In the genomic region with DNA sequence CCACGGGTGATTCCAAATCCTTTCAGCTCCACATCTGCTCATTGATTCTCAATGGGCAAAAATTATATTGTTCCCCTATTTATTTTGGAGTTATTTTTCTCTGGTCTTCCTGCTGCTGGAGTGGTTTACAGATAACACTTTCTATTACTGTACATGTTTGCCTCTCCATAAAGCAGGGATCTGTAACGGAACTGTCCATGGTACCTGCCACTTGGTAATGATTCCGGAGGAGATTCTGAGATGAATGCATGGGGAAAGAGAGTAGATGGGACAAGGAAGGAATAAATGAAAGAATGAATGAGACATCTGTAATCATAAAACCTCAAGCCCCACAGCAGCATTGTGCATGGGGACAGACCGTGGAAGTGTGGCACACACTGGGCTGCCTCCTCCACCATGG, we compare ENCODE assay signal across 14 mouse cellular contexts.
DNase-seq lines count a peak whose midpoint lies in the region; ATAC-seq and TF ChIP-seq lines count a peak whose summit lies in the region.
"Had no signal": no experiment of that assay in that cellular context is flagged by ENCODE, and none has a peak within 500 bp of the region (broad histone marks: within the 10 kb centered on the region; RNA-seq: fewer than 3 reads in every experiment).

No protein-coding gene starts in this region.

- ATAC-seq in hindbrain, embryonic 12.5 days (ENCODE audit: low FRiP score) = no peak
- ATAC-seq: forebrain, postnatal 0 days; hindbrain, embryonic 16.5 days had no signal

- H3K4me3 ChIP-seq in ES-E14 (ENCODE audit: insufficient read depth in 1 of 2, low read depth in 1 of 2, low read length in 2 of 2, poor library complexity in 1 of 2, severe bottlenecking in 1 of 2) = no peak overlapping the region
- H3K4me3 ChIP-seq in hindbrain, embryonic 12.5 days = no peak overlapping the region
- H3K4me3 ChIP-seq: megakaryocyte, embryonic 14.5 days had no signal

- no peak overlapping the region for H3K4me2 ChIP-seq in hindbrain, embryonic 12.5 days (replicated peaks)

- H3K9me3 ChIP-seq in ES-E14 (ENCODE audit: control insufficient read depth, insufficient read depth, low read depth, low read length) = no peaks in the 10 kb centered on the region
- no peaks in the 10 kb centered on the region for H3K9me3 ChIP-seq in hindbrain, embryonic 12.5 days (replicated peaks)
- H3K9me3 ChIP-seq: megakaryocyte, embryonic 14.5 days had no signal

- H3K36me3 ChIP-seq in ES-E14 (ENCODE audit: control insufficient read depth, insufficient read depth, low read length, poor library complexity, severe bottlenecking) = no peaks in the 10 kb centered on the region
- no peaks in the 10 kb centered on the region for H3K36me3 ChIP-seq in hindbrain, embryonic 12.5 days

- in situ Hi-C loops in ES-E14 (cut with MboI; ENCODE audit: low sequenced_read_pairs in 2 of 2, unreplicated experiment in 2 of 2) = no loop called here

- no peak overlapping the region for H3K27ac ChIP-seq in ES-E14 (ENCODE audit: insufficient read depth, low read depth, low read length, poor library complexity, severe bottlenecking)
- no peak overlapping the region for H3K27ac ChIP-seq in hindbrain, embryonic 12.5 days

- no peaks in the 10 kb centered on the region; the same call in 1 of the 2 replicates for H3K27me3 ChIP-seq in hindbrain, embryonic 12.5 days

- H3K4me1 ChIP-seq in ES-E14 (ENCODE audit: control insufficient read depth in 2 of 2, insufficient read depth in 2 of 2, low read length in 2 of 2, poor library complexity in 1 of 2) = no peaks in the 10 kb centered on the region
- no peaks in the 10 kb centered on the region for H3K4me1 ChIP-seq in hindbrain, embryonic 12.5 days
- H3K4me1 ChIP-seq: megakaryocyte, embryonic 14.5 days had no signal

- no peak overlapping the region for H3K9ac ChIP-seq in ES-E14 (ENCODE audit: insufficient read depth, low read depth, low read length, poor library complexity, severe bottlenecking)
- no peak overlapping the region for H3K9ac ChIP-seq in hindbrain, embryonic 12.5 days
- H3K9ac ChIP-seq: forebrain, postnatal 0 days had no signal

- DNase-seq in kidney, postnatal 14 days = peak; percentile 32
- DNase-seq in kidney, adult 9 months = no peak
- peak; percentile 6 for DNase-seq in 416B (ENCODE audit: low read depth)
- peak; percentile 13 for DNase-seq in ES-E14 (ENCODE audit: low read depth, low spot score)
- peak; percentile 38 for DNase-seq in forelimb bud, embryonic 11.5 days (ENCODE audit: low read depth, low spot score)
- no peak for DNase-seq in cerebellum, adult 11-12 months
- DNase-seq: cerebellum, adult 2 months; forebrain, postnatal 0 days; layer of hippocampus, postnatal 36 days; right cerebral cortex, postnatal 14 days; thymus, postnatal 36 days had no signal

- 77% methylated on average over 4 of the region's 4 CpGs for WGBS in hindbrain, embryonic 12.5 days

TF ChIP-seq in ES-E14, 5 proteins besides CTCF, POLR2A, EP300 and RAD21:
- TF ChIP-seq MAFK (IDR thresholded peaks at IDR 0.05; ENCODE audit: insufficient read depth, low read depth, low read length) (no peak), ZNF384 (IDR thresholded peaks at IDR 0.05; ENCODE audit: low read depth, low read length) (no peak), ZC3H11A (IDR thresholded peaks at IDR 0.05; ENCODE audit: borderline replicate concordance, low read depth, low read length) (no peak), CHD2 (IDR thresholded peaks at IDR 0.05; ENCODE audit: low read depth, low read length) (no peak), HCFC1 (IDR thresholded peaks at IDR 0.05; ENCODE audit: borderline replicate concordance, insufficient read depth, low read length) (no peak)

Comparison
In these comparisons a context has a peak if more than half of its experiments do, and no peak if none do; other contexts are left out.
1. DNase-seq: peak in kidney, postnatal 14 days (single experiment), 416B (single experiment), ES-E14 (single experiment) and forelimb bud, embryonic 11.5 days (single experiment); none in kidney, adult 9 months (single experiment) and cerebellum, adult 11-12 months (single experiment).